Mouse (Mus musculus): Measurements from ENCODE around the gene Ahsg.
"Not testable (repeated sequence)": the region's sequence is repeated elsewhere in the genome, so short reads cannot be mapped to it uniquely, and the experiment has no call there.

Ahsg gene

DNA sequence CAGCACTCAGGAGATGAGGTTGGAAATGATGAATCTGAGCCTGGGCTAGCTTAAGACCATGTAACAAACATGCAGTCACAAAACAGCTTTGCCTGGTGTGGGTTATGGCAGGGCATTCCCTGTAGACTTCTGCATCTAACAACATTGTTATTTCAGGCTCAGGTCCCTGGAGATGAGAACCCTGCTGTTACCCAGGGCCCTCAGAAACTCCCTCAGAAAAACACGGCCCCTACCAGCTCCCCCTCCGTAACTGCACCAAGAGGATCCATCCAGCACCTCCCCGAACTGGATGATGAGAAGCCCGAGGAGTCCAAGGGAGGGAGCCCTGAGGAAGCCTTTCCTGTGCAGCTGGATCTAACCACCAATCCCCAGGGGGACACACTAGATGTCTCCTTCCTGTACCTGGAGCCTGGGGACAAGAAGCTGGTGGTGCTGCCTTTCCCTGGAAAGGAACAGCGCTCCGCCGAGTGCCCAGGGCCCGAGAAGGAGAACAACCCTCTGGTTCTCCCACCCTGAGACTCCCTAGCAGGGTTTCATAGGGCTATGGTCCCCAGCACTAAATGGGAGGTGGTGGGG, 48.1 kb downstream of the Ahsg start:
- no peak for DNase-seq (ENCODE audit: low spot score in 2 of 2)

- not testable (repeated sequence) for DNase-seq (ENCODE audit: low spot score in 2 of 2)
Observed at GRCm38 (mm10) chr16:22941825-22942476, 50.9 kb downstream of the Ahsg start.

DNA sequence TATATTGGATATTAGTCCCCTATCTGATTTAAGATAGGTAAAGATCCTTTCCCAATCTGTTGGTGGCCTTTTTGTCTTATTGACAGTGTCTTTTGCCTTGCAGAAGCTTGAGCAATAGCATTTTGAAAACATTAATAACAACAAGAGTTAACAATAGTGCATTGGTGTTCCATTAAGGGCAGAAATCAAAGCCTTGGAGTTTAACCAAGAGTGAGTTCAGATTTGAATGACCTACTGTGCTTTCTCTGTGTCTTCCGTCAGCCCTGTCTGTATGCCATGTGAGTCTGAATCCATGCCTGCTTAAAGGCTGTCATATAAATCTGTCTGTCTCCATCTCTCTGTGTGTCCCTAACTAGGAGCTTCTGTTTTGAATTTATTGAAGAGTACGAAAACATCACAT, 56.3 kb downstream of the Ahsg start:
- DNase-seq (ENCODE audit: low spot score in 2 of 2): no peak

Data from heart, adult 9 months (tissue).